Mouse (Mus musculus) forebrain, postnatal 0 days (tissue): ENCODE results near the gene Sipa1l3. TPM values are rescaled to one million over a fixed set of nuclear protein-coding genes. Genes with fewer than 3 reads are reported as not detected.

Source experiments
- ATAC-seq: fragments of 200-750 bp; cut with Nextera tagmentation; 2 replicates; pipeline ENCODE4 v1.8.0; 2017; ENCODE audit warnings: mild to moderate bottlenecking, moderate library complexity
- DNase-seq: peaks from one replicate; pipeline ENCODE4 v3.0.0-alpha.2; 2015
- H3K27ac ChIP-seq: fragments of 300-500 bp; sonication (generic); 2 replicates; pipeline ENCODE4 v1.5.1; 2014; ENCODE audit warnings: low read depth, mild to moderate bottlenecking, antibody characterized with exemption, low read length, moderate library complexity, mixed read lengths
- H3K27me3 ChIP-seq: fragments of 300-500 bp; sonication (generic); 2 replicates; pipeline ENCODE4 v1.6.1; 2014; ENCODE audit warnings: mild to moderate bottlenecking, low read length, mixed read lengths; ENCODE audit not compliant: insufficient read depth
- H3K36me3 ChIP-seq: fragments of 300-500 bp; sonication (generic); 2 replicates; pipeline ENCODE4 v1.6.1; 2014; ENCODE audit warnings: mild to moderate bottlenecking, moderate library complexity; ENCODE audit not compliant: insufficient read depth
- H3K4me1 ChIP-seq: fragments of 300-500 bp; sonication (generic); 2 replicates; pipeline ENCODE4 v1.6.1; 2014; ENCODE audit warnings: antibody characterized with exemption; ENCODE audit not compliant: insufficient read depth
- H3K4me2 ChIP-seq: fragments of 300-500 bp; sonication (generic); 2 replicates; pipeline ENCODE4 v1.6.1; 2014; ENCODE audit warnings: low read depth, mild to moderate bottlenecking, moderate library complexity
- H3K4me3 ChIP-seq: fragments of 300-500 bp; sonication (generic); 2 replicates; pipeline ENCODE4 v1.5.1; 2014; ENCODE audit warnings: low read depth, low read length, mixed read lengths
- H3K9ac ChIP-seq: fragments of 300-500 bp; sonication (generic); 2 replicates; pipeline ENCODE4 v1.6.1; 2014; ENCODE audit warnings: mild to moderate bottlenecking
- H3K9me3 ChIP-seq: fragments of 300-500 bp; sonication (generic); 2 replicates; pipeline ENCODE4 v1.6.1; 2016; ENCODE audit warnings: low read length
- CTCF ChIP-seq: sonication (generic); IDR thresholded peaks from 2 replicates; pipeline ENCODE4 v1.5.1; 2016; ENCODE audit warnings: antibody characterized with exemption, control low read depth, low read depth
- WGBS: fragments of 180-500 bp; shearing (Covaris S2); extraction: QIAGEN DNeasy Blood & Tissue Kit; methylation state at CpG from one replicate; pipeline ENCODE4 v1.1.7; 2014; 5-methylcytosine and 5-hydroxymethylcytosine counted together
- polyA plus RNA-seq: library from polyadenylated mRNA; unstranded; fragments of >200 nt; fragmentation: Nextera tagmentation; extraction: Ambion mirVana; gene quantifications from 2 replicates; pipeline ENCODE4 v1.2.1, GENCODE M21; 2015
- total RNA-seq: library from RNA; depleted of rRNA; stranded (reverse); fragments of >200 nt; gene quantifications from 2 replicates; pipeline ENCODE4 v1.2.3, GENCODE M21; 2014

Gene Sipa1l3
- total and polyA plus RNA-seq, 2 experiments from 2014 or later: 12.1 to 44.1 TPM

DNA sequence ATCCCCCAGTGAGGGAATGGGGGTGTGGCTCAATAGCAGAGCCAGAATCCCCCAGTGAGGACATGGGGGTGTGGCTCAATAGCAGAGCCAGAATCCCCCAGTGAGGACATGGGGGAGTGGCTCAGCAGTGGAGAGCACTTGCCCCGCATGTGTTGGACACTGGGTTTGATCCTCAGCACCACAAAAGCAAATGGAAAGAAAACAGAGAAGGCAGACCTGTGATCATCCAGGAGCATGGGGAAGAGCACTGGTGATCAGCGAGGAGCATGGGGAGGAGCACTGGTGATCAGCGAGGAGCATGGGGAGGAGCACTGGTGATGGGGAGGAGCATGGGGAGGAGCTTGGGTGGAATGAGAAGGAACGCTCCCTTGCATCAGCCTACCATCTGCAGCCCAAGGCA, 98.6 kb downstream of the Sipa1l3 start:
- Histone ChIP-seq H3K27ac (no peak overlapping the region), H3K4me2 (no peak overlapping the region), H3K4me1 (peaks cover 8% of the 10 kb centered on the region; the same call in 1 of the 2 replicates), H3K9me3 (no peaks in the 10 kb centered on the region), H3K36me3 (no peaks in the 10 kb centered on the region), H3K9ac (no peak overlapping the region), H3K4me3 (no peak overlapping the region), H3K27me3 (no peaks in the 10 kb centered on the region)
- 60% methylated on average over 4 of the region's 4 CpGs for WGBS
- ATAC-seq (no peak), DNase-seq (no peak)
- TF ChIP-seq CTCF: no peak

DNA sequence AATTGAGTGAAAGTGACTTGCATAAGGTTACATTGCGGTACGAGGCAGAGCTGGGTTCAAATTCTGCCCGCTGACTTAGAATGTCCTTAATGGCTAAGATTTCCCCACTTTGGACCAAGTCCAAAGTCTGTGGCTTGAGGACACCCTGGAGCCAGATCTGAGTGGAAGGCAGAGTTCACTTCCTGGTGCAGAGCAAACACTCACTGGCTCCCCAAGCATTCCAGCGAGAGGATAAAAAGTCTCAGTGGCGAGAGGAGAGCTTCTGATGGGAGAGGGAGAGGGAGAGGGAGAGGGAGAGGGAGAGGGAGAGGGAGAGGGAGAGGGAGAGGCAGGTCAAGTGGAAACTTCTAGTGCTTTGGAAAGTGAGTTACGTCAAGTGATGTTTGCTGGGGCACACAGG, 100.2 kb downstream of the Sipa1l3 start:
- Histone ChIP-seq H3K4me1 (peaks cover 8% of the 10 kb centered on the region; the same call in 1 of the 2 replicates), H3K9me3 (no peaks in the 10 kb centered on the region), H3K27ac (no peak overlapping the region), H3K36me3 (no peaks in the 10 kb centered on the region), H3K27me3 (no peaks in the 10 kb centered on the region), H3K4me3 (no peak overlapping the region), H3K9ac (no peak overlapping the region), H3K4me2 (no peak overlapping the region)
- no peak for TF ChIP-seq CTCF
- DNase-seq (no peak), ATAC-seq (no peak)
- WGBS: 72% methylated on average over 6 of the region's 6 CpGs

DNA sequence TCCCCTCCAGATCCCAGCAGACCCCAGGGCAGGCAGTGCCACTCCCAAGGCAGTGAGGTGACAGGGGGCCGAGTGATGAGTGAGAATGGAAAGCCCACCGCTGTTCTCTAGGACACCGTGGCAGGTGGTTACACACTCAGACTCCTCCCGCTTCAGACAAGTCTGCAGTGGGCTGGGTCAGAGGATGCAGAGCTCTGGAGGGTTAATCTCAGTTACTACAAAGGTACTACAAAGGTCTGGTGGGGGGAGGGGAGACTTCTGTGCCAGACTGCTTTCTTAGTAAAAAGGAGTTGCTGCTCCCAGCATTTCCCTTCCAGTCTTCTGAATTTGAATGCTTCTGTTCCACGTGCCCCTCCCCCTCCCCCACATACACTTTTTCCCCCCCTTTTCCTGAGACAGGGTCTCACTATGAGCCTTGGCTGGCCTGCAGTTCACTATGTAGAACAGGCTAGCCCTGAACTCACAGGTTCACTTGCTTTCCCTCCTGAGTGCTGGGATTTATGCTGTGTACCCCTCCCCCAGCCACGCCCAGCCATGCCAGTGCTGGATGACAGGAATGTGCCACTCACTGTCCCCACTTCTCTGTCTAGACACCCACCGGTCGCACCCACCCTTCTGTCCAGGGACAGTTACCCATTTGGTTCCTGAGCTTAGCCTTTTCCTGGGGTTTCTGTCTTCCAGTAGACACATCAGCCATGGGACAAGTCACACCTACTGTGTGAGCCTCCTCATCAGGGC, 100.9 kb downstream of the Sipa1l3 start:
- Histone ChIP-seq H3K27ac (no peak overlapping the region), H3K9ac (no peak overlapping the region), H3K4me1 (peaks cover 8% of the 10 kb centered on the region; the same call in 1 of the 2 replicates), H3K36me3 (no peaks in the 10 kb centered on the region), H3K9me3 (no peaks in the 10 kb centered on the region), H3K4me2 (no peak overlapping the region), H3K4me3 (no peak overlapping the region), H3K27me3 (no peaks in the 10 kb centered on the region)
- no peak for TF ChIP-seq CTCF
- no peak for DNase-seq
- 34% methylated on average over 8 of the region's 8 CpGs for WGBS
- ATAC-seq: no peak

DNA sequence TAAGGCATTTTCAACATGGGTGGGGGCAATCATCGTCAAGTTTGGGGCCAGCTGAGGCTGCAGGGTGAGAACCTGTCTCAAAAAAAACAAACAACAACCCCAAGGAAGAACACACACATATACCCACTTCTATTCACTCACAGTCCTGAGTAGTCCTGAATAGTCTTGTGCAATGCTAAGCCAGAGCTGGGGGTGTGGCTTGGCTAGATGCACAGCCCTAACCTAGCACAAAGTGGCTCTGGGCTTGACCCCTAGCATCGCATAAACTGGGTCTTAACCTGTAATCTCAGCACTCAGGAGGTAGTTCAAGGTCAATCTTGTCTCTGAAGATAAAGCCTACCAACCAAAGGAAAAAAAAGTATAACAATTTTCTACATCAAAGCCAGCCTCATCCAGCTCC, 101.5 kb downstream of the Sipa1l3 start:
- Histone ChIP-seq H3K4me3 (no peak overlapping the region), H3K36me3 (no peaks in the 10 kb centered on the region), H3K9me3 (no peaks in the 10 kb centered on the region), H3K4me1 (peaks cover 5% of the 10 kb centered on the region; the same call in 1 of the 2 replicates), H3K4me2 (no peak overlapping the region), H3K27me3 (no peaks in the 10 kb centered on the region), H3K9ac (no peak overlapping the region), H3K27ac (no peak overlapping the region)
- WGBS: 39% methylated on average over 2 of the region's 2 CpGs
- DNase-seq (no peak), ATAC-seq (no peak)
- no peak for TF ChIP-seq CTCF

DNA sequence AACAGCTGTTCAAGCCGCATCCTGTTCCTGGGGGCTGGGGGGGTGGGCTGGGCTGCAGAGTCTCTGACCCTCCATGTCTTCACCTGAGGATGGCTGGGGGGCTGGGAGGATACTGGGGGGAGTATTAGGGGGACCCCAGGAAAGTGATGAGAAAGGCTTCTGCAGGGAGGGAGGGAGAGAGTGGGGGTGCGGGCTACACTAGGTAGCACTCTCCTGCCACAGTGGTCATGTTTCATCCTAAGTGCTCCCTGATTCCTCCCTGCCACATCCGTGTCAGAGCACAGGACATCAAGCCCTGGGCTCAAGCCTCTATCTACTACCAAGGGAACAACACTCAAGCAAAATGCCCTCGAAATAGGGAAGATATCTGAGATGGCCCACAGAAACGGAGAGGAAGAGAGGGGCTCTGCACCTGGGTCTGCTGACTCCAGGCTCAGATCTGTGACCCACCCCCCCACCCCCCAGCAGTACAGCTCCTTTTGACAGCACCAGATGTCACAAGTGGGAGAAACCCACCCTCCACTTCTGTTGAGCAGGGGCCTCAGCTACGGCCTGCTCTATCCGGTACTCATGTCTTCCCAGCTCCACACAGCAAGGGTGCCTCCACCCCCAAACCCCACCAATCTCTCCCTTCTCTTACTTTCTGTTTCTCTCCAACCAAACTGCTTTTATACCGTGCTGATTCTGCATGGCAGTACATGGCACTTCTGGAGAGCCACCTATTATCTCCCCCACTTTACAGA, 106.4 kb downstream of the Sipa1l3 start:
- no peak overlapping the region for H3K27ac ChIP-seq
- WGBS: 73% methylated on average over 8 of the region's 8 CpGs
- ATAC-seq: no peak

DNA sequence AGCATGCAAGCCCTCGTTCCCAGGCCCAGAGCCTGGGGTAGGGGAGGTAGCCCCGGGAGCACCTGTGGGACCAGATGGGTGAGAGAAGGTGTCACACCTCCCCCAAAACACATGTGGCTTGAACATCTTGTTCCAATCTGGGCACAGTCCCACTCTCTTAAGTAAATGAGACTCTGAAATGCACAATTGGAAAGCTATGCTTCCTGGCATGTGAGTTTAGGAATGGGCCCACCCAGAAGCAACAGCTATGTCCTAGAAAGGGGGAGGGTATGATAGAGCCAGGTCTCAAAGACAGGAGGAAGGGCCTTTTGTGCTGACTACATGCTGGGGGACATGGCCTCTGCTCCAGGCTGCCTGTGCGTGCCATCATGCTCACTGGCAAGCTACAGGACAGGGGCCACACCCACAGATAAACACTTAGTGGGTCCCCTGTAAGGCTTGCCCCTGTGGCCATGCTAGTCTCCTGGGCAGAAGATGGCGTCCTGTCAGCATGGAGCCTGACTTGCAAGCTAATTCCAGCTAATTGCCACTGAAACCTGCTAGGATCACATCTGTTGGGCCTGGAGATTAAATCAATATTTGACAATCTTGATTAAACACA, 107.1 kb downstream of the Sipa1l3 start:
- peaks cover 6% of the 10 kb centered on the region; the same call in 1 of the 2 replicates for H3K4me1 ChIP-seq
- no peak for TF ChIP-seq CTCF
- DNase-seq (no peak), ATAC-seq (peak; percentile 23; the same call in 1 of the 2 replicates)
- H3K4me2 ChIP-seq: no peak overlapping the region
- no peak overlapping the region for H3K9ac ChIP-seq
- no peak overlapping the region for H3K27ac ChIP-seq
- WGBS: 46% methylated on average over 4 of the region's 4 CpGs
- H3K27me3 ChIP-seq: no peaks in the 10 kb centered on the region
- H3K9me3 ChIP-seq: no peaks in the 10 kb centered on the region
- H3K36me3 ChIP-seq: no peaks in the 10 kb centered on the region
- H3K4me3 ChIP-seq: no peak overlapping the region

More for the DNA sequence above, 106.4 kb downstream of the Sipa1l3 start:
- Histone ChIP-seq H3K36me3 (no peaks in the 10 kb centered on the region), H3K9me3 (no peaks in the 10 kb centered on the region), H3K4me1 (peaks cover 6% of the 10 kb centered on the region; the same call in 1 of the 2 replicates), H3K4me2 (no peak overlapping the region), H3K4me3 (no peak overlapping the region), H3K27me3 (no peaks in the 10 kb centered on the region), H3K9ac (no peak overlapping the region)
- no peak for DNase-seq
- TF ChIP-seq CTCF: no peak
